Mouse (Mus musculus): Measurements from ENCODE around the gene Itgae. TPM values are rescaled to one million over a fixed set of nuclear protein-coding genes. Genes with fewer than 3 reads are reported as not detected.
A peak's percentile ranks its signal among the peaks of the same experiment; 100 is the strongest.

The Itgae gene
- under 1 TPM; 0.15 to 0.20 TPM for total RNA-seq (2021)
- long read RNA-seq, experiment 1: 0 reads
- long read RNA-seq, experiment 2, partial matches to known transcripts: 1 of 1 reads
- long read RNA-seq, experiment 2, other reads (novel, unspliced or antisense): 0 of 1 reads

DNA sequence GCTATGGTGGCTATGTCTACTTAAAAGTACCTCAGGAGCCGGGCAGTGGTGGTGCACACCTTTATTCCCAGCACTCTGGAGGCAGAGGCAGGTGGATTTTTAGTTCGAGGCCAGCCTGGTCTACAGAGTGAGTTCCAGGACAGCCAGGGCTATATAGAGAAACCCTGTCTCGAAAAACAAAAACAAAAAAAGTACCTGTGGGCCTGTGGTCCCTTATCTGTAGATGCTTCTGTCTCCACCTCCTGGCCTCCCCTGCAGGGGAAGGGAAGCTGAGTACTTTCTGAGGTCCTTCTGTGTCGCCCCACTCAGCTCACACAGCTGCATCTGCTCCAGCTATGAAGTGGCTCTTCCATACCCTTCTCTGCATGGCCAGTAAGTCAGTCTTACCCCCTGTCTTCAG is at the start of gene Itgae:
TSS of gene Itgae (plus strand) at position 301 of the 400 bp plus-strand sequence.
- TF ChIP-seq CTCF (conservative IDR thresholded peaks at IDR 0.05): no peak
- no peak for DNase-seq (ENCODE audit: low spot score in 2 of 2)
- H3K4me3 ChIP-seq: no peak within 1 kb of the TSS
- no peak within 1 kb of the TSS for H3K27ac ChIP-seq

DNA sequence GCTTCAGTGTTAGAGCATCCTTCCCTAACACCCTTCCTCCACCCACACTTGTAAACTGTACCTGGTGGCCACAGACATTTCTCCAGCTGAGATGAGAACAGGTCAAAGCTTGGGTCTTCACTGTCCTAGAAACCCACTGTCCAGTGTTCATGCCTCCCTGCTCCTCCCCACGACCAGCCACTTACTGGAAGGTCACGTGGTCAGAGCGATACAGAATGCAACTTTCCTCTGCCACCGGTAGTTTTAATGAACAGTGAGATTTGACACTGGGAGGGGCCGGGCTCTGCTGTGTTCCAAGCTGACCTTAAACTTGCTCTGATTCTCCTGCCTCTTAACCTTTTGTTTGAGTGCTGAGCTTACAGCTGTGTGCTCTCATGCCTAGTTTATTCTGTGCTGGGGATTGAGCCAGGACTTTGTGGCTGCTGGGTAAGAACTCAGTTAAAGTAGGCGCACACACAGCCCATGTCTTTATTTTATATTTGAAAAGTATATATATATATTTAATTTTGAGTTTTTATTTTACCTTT is 46.1 kb upstream of the Itgae start:
- no peak for DNase-seq (ENCODE audit: low spot score in 2 of 2)
- H3K4me3 ChIP-seq: no peak overlapping the region
- no peak for TF ChIP-seq CTCF (conservative IDR thresholded peaks at IDR 0.05)
- H3K27ac ChIP-seq: no peak overlapping the region

DNA sequence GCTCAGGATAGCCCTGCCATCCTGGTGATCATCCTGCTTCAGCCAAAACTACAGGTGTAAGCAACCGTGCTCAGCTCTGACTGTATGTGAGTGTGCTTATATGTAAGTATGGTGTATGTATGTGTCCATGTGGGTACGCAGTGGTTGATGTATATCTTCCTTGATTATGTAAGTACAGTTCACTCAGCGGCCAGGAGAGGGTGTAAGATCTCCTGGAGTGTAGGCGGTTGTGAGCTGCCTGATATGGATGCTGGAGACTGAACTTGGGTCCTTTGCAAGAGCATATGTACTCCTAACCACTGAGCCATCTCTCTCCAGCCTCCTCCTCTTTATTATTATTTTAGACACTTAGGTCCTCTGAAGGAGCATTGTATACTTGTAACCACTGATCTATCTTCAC is 45.6 kb upstream of the Itgae start:
- no peak overlapping the region for H3K4me3 ChIP-seq
- no peak overlapping the region for H3K27ac ChIP-seq
- peak; percentile 36 for TF ChIP-seq CTCF (conservative IDR thresholded peaks at IDR 0.05)
- DNase-seq (ENCODE audit: low spot score in 2 of 2): no peak

DNA sequence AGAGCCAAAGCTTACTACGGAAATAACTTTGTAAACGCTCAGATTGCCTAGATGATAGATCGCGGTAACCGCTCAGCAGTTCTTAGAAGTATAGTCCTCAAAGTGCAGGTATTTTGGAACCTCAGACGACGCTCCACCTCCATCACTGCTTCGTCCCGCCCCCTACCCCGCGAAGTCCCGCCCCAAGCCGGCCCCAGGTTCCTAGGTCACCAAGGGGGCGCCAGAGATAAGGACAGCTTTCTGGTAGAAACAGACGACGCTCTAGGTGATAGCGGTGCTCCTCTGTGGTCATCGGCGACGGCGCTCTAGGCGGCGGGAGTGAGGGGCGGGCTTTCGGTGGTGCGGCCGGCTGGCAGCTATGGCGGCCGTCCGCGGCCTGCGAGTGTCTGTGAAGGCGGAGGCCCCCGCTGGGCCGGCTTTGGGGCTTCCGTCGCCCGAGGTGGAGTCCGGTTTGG is 42.8 kb upstream of the Itgae start, which contains the start of gene Ncbp3:
TSS of gene Ncbp3 (plus strand) at position 242 of the 455 bp plus-strand sequence.
- peak within 1 kb of the TSS; percentile 97 for H3K27ac ChIP-seq
- peak; percentile 96 to 97 for DNase-seq (ENCODE audit: low spot score in 2 of 2)
- peak; percentile 77 for TF ChIP-seq CTCF (conservative IDR thresholded peaks at IDR 0.05)
- peak within 1 kb of the TSS; percentile 74 for H3K4me3 ChIP-seq

DNA sequence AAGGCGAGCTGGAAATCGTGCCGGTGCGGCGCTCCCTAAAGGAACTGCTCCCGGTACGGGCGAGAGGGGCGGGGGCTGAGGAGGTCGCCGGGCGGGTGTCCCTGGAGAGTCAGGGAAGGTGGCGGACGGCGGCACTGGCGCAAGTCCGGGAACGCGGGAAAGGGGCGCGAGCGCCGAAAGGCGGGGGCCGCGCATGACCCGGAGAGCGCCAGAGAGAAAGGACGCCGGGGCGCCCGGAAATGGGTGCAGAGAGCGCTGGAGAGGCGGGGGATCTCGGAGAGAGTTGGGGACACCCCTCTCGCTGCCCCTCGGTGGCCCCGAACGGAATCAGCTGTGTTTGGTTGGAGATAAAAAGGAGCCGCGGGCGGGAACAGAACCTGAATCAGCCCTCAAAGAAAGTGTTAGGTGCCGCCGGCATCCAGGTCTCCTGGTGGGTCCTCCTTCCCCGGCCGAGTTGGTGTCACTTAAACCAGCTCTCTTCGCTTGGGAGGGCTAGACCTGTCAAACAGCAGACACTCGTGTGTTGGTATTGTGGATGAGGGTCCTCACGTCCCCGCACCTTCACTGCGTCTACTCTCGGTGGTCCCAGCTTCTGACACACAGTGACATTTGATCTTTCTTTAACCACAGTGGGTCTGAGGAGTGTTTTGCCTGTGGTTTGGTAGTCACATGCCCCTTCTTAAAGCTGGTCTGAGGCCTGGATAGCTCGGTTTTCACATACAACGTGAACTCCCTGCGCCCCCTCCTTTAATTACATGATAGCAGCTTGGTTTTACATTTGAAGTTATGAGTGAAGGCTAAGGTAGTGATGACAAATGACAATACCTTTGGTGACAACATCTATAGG is 42.1 kb upstream of the Itgae start:
- peak overlapping the region; percentile 97 for H3K27ac ChIP-seq
- TF ChIP-seq CTCF (conservative IDR thresholded peaks at IDR 0.05): no peak
- peak in 1 of 2 experiments; percentile 39 for DNase-seq (ENCODE audit: low spot score in 2 of 2)
- peak overlapping the region; percentile 74 for H3K4me3 ChIP-seq

DNA sequence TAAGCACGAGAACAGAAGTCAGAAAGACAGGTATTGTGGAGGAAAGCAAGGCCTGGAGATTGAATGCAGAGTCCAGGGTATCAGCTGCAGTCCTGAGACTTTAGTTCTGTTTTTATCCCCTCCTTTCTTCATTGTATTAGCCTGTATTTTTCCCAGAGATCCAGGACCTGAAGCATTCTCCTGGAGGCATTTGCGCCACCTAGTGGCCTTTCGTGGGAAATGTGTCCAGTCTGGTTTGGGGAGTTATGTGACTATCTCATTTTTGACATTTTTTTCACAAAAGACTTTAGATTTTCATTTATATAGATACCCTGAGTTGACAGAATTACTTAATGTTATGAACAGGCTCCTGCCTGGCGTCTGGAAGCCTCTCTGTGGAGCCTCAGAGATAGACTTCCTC is 41.0 kb upstream of the Itgae start:
- peak; percentile 97 for TF ChIP-seq CTCF (conservative IDR thresholded peaks at IDR 0.05)

DNA sequence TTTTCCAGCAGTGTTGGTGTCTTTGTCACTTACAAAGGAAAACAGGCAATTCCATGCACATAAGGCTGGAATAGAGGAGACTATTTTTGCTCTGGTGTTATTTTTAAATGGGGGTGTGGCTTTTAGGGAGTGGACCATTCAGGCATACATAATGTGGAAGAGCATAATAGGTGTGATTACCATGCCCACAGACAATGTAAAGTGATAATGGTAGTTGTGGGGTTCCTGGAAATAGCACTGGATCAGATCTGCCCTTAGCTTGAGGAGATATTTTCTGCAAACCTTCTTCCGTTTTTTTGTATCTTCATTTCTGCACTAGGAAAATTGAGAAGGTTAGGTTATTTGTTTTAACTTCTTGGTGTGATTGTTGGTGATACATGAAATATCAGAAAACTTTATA is 37.6 kb upstream of the Itgae start:
- no peak for TF ChIP-seq CTCF (conservative IDR thresholded peaks at IDR 0.05)
- Histone ChIP-seq H3K4me3 (no peak overlapping the region), H3K27ac (no peak overlapping the region)
- no peak for DNase-seq (ENCODE audit: low spot score in 2 of 2)

More for the DNA sequence above, 41.0 kb upstream of the Itgae start:
- peak overlapping the region; percentile 32; the same call in 1 of the 2 replicates for H3K4me3 ChIP-seq
- H3K27ac ChIP-seq: peak overlapping the region; percentile 6; the same call in 1 of the 2 replicates
- peak; percentile 71 to 83 for DNase-seq (ENCODE audit: low spot score in 2 of 2)

DNA sequence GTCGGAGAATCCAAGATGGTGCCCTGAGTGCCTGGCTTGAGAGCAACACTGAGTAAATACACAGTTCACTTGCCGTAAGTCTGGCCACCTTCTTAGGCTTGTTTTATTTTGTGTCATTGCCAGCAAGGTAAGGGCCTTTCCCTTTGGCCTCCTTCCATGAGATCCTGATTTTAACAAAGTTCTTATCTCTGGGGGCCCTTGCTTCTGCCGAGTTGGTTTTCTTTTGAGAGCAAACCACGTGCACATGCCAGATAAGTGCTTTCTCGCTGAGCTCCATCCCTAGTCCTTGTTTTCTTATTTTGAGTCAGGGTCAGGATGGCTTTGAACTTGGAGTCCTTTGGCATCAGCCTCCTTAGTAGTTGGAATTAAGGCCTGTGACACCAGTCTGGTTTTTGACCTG is 32.7 kb upstream of the Itgae start:
- TF ChIP-seq CTCF (conservative IDR thresholded peaks at IDR 0.05): no peak
- H3K4me3 ChIP-seq: no peak overlapping the region

DNA sequence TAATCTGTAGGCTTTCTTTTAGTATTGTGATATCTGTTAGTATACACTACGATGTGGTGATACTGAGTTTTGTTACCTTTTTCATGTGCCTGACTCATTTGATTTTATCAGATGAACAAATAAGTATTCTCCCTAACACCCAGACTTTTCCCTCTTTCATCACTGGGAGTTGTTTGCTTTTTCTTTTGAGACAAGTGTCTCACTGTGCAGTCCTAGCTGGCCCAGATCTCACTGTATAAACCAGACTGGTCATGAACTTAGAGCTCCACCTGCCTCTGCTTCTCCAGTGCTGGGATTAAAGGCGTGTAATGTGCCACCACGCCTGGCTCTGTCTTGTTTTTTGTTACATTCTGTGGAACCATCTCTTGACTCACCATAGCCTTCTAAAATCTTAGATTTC is 30.8 kb upstream of the Itgae start:
- no peak overlapping the region for H3K27ac ChIP-seq
- H3K4me3 ChIP-seq: no peak overlapping the region
- TF ChIP-seq CTCF (conservative IDR thresholded peaks at IDR 0.05): no peak
- no peak for DNase-seq (ENCODE audit: low spot score in 2 of 2)

More for the DNA sequence above, 32.7 kb upstream of the Itgae start:
- DNase-seq (ENCODE audit: low spot score in 2 of 2): no peak
- H3K27ac ChIP-seq: no peak overlapping the region

DNA sequence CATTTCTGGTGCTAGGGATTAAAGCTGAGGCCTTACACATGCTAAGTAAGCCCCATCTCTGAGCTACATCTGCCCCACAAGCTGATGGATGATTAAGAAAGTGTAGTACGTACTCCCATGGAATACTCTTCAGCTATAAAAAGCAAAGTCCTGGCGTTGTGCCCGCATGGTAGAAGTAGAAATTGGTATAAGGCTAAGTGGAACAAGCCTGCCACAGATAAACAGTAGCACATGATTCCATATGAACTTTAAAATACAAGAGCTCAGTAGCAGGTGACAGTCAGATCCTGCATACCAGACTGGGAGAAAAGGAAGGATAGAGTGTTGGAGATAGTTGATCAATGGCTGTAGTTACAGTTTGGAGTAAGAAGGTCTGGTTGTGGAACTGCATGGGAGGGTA is 29.0 kb upstream of the Itgae start:
- no peak for DNase-seq (ENCODE audit: low spot score in 2 of 2)
- H3K27ac ChIP-seq: no peak overlapping the region
- no peak for TF ChIP-seq CTCF (conservative IDR thresholded peaks at IDR 0.05)
- no peak overlapping the region for H3K4me3 ChIP-seq

DNA sequence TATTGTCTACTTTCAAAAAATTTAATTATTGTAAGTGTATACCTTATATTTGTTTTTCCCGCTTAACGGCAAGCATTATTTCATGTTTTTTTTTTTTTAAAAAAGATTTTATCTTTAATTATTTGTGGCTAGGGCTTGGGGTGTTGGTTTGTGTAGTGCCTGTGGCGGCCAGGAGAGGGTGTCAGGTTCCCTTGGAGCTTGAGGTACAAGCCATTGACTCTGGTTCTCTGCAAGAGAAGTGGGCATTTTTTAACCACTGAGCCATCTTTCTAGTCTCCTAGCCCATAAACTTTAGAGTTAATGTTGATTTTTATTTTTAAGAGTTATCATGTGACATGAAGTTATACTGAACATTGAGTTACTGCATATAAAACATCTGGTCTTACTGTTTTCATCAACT is 18.5 kb upstream of the Itgae start:
- Histone ChIP-seq H3K27ac (no peak overlapping the region), H3K4me3 (no peak overlapping the region)
- peak; percentile 90 for TF ChIP-seq CTCF (conservative IDR thresholded peaks at IDR 0.05)
- peak in 1 of 2 experiments; percentile 36 for DNase-seq (ENCODE audit: low spot score in 2 of 2)

DNA sequence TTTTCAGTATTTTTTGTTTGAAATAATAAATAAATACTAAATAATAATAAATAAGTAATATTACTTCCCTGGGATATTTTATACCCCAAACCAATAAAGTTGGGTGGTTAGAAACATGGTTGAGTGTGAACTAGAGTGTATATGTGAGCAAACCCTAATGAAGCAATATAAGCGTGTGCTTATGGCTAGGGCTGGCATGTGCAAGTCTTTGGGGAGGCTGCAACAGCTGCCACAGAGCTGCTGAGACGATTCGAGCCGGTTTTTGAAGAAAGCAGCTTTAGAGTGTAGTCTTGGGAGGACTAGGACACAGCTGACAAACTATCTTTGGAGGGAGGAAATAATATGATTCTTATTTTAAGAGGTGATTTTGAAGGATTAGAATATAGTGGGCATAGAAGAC is 14.1 kb upstream of the Itgae start:
- DNase-seq (ENCODE audit: low spot score in 2 of 2): no peak
- Histone ChIP-seq H3K27ac (peak overlapping the region; percentile 24; the same call in 1 of the 2 replicates), H3K4me3 (no peak overlapping the region)
- no peak for TF ChIP-seq CTCF (conservative IDR thresholded peaks at IDR 0.05)

DNA sequence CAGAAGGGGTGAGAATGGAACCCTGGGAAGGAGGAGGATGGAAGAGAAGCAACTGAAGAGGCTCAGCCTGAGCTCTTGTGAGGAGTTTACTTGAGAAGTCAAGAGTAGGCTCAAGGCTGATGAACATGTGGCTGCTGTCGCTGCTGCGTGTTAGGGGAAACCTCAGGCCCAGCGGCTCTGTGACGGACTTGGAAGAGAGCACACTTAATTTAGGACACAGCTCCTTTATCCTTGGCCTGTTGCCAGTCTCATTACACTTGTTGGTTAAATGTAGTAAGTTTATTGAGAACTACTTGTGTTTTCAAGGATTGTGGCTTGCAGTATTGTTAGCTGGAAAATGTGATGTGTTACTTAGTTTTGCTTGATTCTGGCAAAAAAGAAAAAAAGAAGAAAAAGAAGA is 13.7 kb upstream of the Itgae start:
- TF ChIP-seq CTCF (conservative IDR thresholded peaks at IDR 0.05): no peak
- Histone ChIP-seq H3K27ac (peak overlapping the region; percentile 40; the same call in 1 of the 2 replicates), H3K4me3 (no peak overlapping the region)
- DNase-seq (ENCODE audit: low spot score in 2 of 2): no peak
